Mouse (Mus musculus) 3134 (cell line): Measurements from ENCODE around the gene Sh3tc1.

Experiments
- DNase-seq: peaks from one replicate; pipeline ENCODE4 v3.0.0-alpha.2; 2011; ENCODE audit warnings: low spot score; ENCODE audit not compliant: insufficient read length; ENCODE audit errors: extremely low read depth

The Sh3tc1 gene

DNA sequence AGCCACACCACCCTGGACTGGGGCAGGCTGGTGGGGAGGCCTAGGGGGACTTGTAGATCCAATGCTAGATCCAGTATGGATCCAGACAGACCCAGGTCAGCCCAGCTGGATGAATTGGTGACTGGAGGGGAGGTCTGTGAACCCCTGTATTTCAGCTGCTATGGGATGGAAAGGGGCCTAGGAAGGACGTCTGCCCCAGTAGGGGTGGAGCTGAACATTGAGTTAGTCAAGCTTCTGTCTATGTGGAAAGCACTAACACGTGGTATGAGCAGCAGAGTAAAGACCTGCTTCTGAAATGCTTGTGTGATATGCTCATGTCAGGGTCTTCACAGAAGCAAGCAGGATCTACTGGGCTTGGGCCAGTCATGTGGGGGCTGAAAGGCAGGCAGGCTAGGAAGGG lies 91.6 kb downstream of the Sh3tc1 start:
- no peak for DNase-seq

DNA sequence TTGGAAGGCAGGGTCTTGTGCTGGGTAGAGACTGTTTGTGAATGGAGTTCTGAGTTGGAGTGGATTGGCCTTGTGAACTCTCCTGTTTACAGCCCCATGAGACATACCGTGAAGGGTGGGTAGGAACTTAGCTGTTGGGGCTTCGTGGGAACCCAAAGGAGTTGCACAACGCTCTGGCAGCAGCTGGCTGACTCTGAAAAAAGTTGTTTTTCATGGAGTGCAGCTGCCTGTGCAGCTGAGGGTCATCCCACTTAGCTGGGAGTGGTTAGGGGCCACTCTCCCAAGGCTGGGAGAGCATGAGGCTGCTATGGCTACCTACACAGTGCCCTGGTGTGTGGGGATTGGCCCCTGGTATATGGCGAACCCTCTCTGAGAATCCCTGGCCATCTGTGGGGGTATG lies 92.2 kb downstream of the Sh3tc1 start:
- no peak for DNase-seq
